Mouse (Mus musculus) forebrain, embryonic 11.5 days (tissue): ENCODE measurements around the gene Dyrk3. TPM values are rescaled to one million over a fixed set of nuclear protein-coding genes. Genes with fewer than 3 reads are reported as not detected.
A peak's percentile ranks its signal among the peaks of the same experiment; 100 is the strongest.

ENCODE experiments used
- ATAC-seq: fragments of 200-750 bp; cut with Nextera tagmentation; replicated peaks from 2 replicates; pipeline ENCODE4 v1.8.0; 2017; ENCODE audit warnings: moderate TSS enrichment; ENCODE audit not compliant: low FRiP score
- DNase-seq: peaks from one replicate; pipeline ENCODE4 v3.0.0-alpha.2; 2017; ENCODE audit warnings: low spot score
- H3K27ac ChIP-seq: fragments of 300-500 bp; sonication (generic); 2 replicates; pipeline ENCODE4 v1.5.1; 2014; ENCODE audit warnings: low read depth, low read length
- H3K27me3 ChIP-seq: fragments of 300-500 bp; sonication (generic); 2 replicates; pipeline ENCODE4 v1.6.1; 2014; ENCODE audit warnings: mild to moderate bottlenecking, low read length, mixed read lengths; ENCODE audit not compliant: control insufficient read depth, insufficient read depth
- H3K36me3 ChIP-seq: fragments of 300-500 bp; sonication (generic); 2 replicates; pipeline ENCODE4 v1.6.1; 2014; ENCODE audit warnings: mild to moderate bottlenecking, low read length, moderate library complexity, mixed read lengths; ENCODE audit not compliant: control insufficient read depth, insufficient read depth
- H3K4me1 ChIP-seq: fragments of 300-500 bp; sonication (generic); replicated peaks from 2 replicates; pipeline ENCODE4 v1.6.1; 2014; ENCODE audit warnings: low read length, mixed read lengths; ENCODE audit not compliant: control insufficient read depth, insufficient read depth
- H3K4me2 ChIP-seq: fragments of 300-500 bp; sonication (generic); 2 replicates; pipeline ENCODE4 v1.6.1; 2014; ENCODE audit warnings: low read depth, mild to moderate bottlenecking, low read length, moderate library complexity, mixed read lengths; ENCODE audit not compliant: severe bottlenecking
- H3K4me3 ChIP-seq: fragments of 300-500 bp; sonication (generic); 2 replicates; pipeline ENCODE4 v1.5.1; 2014; ENCODE audit warnings: low read depth, low read length
- H3K9ac ChIP-seq: fragments of 300-500 bp; sonication (generic); 2 replicates; pipeline ENCODE4 v1.6.1; 2014; ENCODE audit warnings: low read length
- H3K9me3 ChIP-seq: fragments of 300-500 bp; sonication (generic); 2 replicates; pipeline ENCODE4 v1.6.1; 2016; ENCODE audit warnings: low read length, mixed read lengths; ENCODE audit not compliant: control insufficient read depth
- WGBS: fragments of 180-500 bp; shearing (Covaris S2); extraction: QIAGEN DNeasy Blood & Tissue Kit; methylation state at CpG from one replicate; pipeline ENCODE4 v1.1.7; 2014; 5-methylcytosine and 5-hydroxymethylcytosine counted together
- polyA plus RNA-seq: library from polyadenylated mRNA; unstranded; fragments of >200 nt; fragmentation: Nextera tagmentation; extraction: Ambion mirVana; gene quantifications from 2 replicates; pipeline ENCODE4 v1.2.1, GENCODE M21; 2014

The Dyrk3 gene
- polyA plus RNA-seq, 1 experiment from 2014 or later, result 20.8 TPM

- Histone ChIP-seq H3K27ac (peak overlapping the region; percentile 55), H3K27me3 (no peaks in the 10 kb centered on the region), H3K36me3 (no peaks in the 10 kb centered on the region), H3K9ac (peak overlapping the region; percentile 90), H3K9me3 (no peaks in the 10 kb centered on the region), H3K4me1 (peaks cover 4% of the 10 kb centered on the region; the same call in 1 of the 2 replicates), H3K4me2 (peak overlapping the region; percentile 82), H3K4me3 (peak overlapping the region; percentile 91)
- DNase-seq (no peak), ATAC-seq (no peak)
- WGBS, result 37% methylated on average over 9 of the region's 9 CpGs
These were observed 41.9 kb downstream of the Dyrk3 start for GRCm38 (mm10) chr1:131096132-131096695.

DNA sequence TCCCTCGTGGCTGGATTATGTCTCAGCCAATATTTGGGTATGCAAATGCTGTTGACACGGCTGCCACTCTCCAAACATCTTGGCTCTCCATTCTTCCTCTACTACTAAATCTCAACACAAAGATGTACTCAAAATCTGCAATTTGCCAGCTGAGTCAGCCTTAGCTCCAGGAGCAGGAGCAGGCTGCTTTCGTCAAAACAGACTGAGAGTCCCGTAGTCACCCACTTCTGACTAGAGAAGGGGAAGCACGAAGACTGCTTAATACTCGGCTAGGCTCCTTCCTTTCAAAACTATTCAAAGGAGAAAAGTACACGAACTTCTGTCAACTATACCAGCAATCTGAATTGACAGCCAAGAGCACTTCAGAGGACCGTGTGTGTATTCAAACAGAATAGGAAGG lies 42.6 kb downstream of the Dyrk3 start:
- Histone ChIP-seq H3K9me3 (no peaks in the 10 kb centered on the region), H3K4me1 (peaks cover 5% of the 10 kb centered on the region; the same call in 1 of the 2 replicates), H3K4me2 (peak overlapping the region; percentile 82), H3K4me3 (peak overlapping the region; percentile 91), H3K27ac (no peak overlapping the region), H3K36me3 (no peaks in the 10 kb centered on the region), H3K27me3 (no peaks in the 10 kb centered on the region), H3K9ac (peak overlapping the region; percentile 10; the same call in 1 of the 2 replicates)
- 25% methylated on average over 8 of the region's 8 CpGs for WGBS
- ATAC-seq (no peak), DNase-seq (no peak)

- WGBS, result 91% methylated on average over 8 of the region's 8 CpGs
- H3K4me2 ChIP-seq, result no peak overlapping the region
These were observed 44.3 kb downstream of the Dyrk3 start for GRCm38 (mm10) chr1:131093889-131094288.

DNA sequence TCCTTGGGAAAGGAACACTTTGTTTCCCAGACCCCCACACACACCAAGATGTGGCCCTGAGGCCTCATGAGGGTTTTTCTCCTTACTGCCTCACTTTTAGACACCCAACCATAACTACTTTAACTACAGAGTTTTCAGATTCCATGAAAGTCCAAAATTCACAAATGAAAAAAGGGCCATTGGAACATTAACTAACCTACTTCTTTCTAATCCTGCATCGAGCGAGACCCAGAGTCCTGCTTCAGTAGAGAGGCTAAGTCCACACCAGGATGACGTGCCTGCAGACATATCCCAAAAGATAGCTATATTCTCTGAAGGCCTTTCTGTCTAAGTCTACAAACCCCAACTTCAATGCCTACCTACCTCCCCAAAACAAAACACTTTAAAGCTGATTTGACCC lies 45.3 kb downstream of the Dyrk3 start:
- DNase-seq (no peak), ATAC-seq (no peak)
- H3K27ac ChIP-seq, result no peak overlapping the region
- no peak overlapping the region for H3K4me2 ChIP-seq
- H3K27me3 ChIP-seq, result no peaks in the 10 kb centered on the region
- 91% methylated on average over 3 of the region's 3 CpGs for WGBS
- no peak overlapping the region for H3K4me3 ChIP-seq
- peaks cover 14% of the 10 kb centered on the region; the same call in 1 of the 2 replicates for H3K4me1 ChIP-seq
- H3K36me3 ChIP-seq, result no peaks in the 10 kb centered on the region
- H3K9me3 ChIP-seq, result no peaks in the 10 kb centered on the region
- H3K9ac ChIP-seq, result no peak overlapping the region

More at GRCm38 (mm10) chr1:131093889-131094288, 44.3 kb downstream of the Dyrk3 start:
- DNase-seq, result no peak
- Histone ChIP-seq H3K36me3 (no peaks in the 10 kb centered on the region), H3K9ac (no peak overlapping the region), H3K27ac (no peak overlapping the region), H3K4me1 (peaks cover 10% of the 10 kb centered on the region; the same call in 1 of the 2 replicates), H3K9me3 (no peaks in the 10 kb centered on the region), H3K4me3 (no peak overlapping the region), H3K27me3 (no peaks in the 10 kb centered on the region)
- ATAC-seq, result no peak

GRCm38 (mm10) chr1:131092173-131092572 lies 46.0 kb downstream of the Dyrk3 start:
- no peaks in the 10 kb centered on the region for H3K36me3 ChIP-seq
- H3K9ac ChIP-seq, result no peak overlapping the region
- no peak for ATAC-seq
- no peaks in the 10 kb centered on the region for H3K9me3 ChIP-seq
- peaks cover 15% of the 10 kb centered on the region; the same call in 1 of the 2 replicates for H3K4me1 ChIP-seq
- H3K27ac ChIP-seq, result no peak overlapping the region
- H3K27me3 ChIP-seq, result no peaks in the 10 kb centered on the region
- no peak overlapping the region for H3K4me2 ChIP-seq
- WGBS, result 94% methylated on average over 3 of the region's 3 CpGs
- no peak for DNase-seq
- no peak overlapping the region for H3K4me3 ChIP-seq

DNA sequence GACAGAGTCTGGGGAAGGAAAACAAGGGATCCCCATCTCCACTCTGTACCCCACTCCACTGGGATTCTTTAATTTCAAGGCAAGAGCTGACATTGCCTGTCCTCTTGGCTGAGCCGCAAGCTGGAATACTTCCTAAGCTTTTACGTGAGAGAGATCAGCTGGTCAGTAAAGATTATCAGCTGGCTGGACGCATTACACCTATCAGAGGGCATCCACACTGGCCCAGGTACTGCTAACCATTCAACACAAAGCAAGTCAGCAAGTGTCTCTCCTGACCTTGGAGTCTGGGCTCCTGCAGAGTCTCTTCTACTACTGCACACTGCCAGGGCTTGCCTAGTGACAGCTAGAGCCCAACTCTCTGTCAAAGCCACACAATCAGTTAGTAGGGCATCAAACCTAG lies 46.7 kb downstream of the Dyrk3 start:
- no peak overlapping the region for H3K4me2 ChIP-seq
- DNase-seq, result no peak
- no peaks in the 10 kb centered on the region for H3K9me3 ChIP-seq
- H3K36me3 ChIP-seq, result no peaks in the 10 kb centered on the region
- no peaks in the 10 kb centered on the region for H3K27me3 ChIP-seq
- no peak overlapping the region for H3K27ac ChIP-seq
- no peak overlapping the region for H3K9ac ChIP-seq
- no peak for ATAC-seq
- WGBS, result 88% methylated on average over 3 of the region's 3 CpGs
- H3K4me3 ChIP-seq, result no peak overlapping the region
- H3K4me1 ChIP-seq, result peaks cover 22% of the 10 kb centered on the region

DNA sequence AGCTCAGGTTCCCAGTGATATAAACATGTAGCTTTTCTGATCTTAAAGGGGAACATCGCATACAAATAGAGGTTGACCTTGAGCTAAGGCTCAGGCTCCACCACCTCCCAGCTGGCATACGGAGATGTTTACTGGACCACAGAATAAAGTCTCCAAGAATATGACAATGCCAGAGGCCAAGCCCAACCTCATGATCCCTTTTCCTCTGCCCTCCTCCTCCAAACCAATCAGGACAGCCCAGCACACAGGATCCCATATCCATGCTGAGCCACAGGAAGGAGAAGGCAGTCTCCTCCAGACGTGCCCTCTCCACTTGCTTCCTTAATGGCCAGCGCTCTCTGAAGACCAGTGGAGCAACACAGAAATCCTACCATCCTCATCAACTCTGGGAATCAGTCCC lies 47.3 kb downstream of the Dyrk3 start:
- Histone ChIP-seq H3K27me3 (no peaks in the 10 kb centered on the region), H3K27ac (no peak overlapping the region), H3K36me3 (no peaks in the 10 kb centered on the region), H3K4me1 (peaks cover 23% of the 10 kb centered on the region), H3K9me3 (no peaks in the 10 kb centered on the region), H3K4me2 (no peak overlapping the region), H3K9ac (no peak overlapping the region), H3K4me3 (no peak overlapping the region)
- 78% methylated on average over 4 of the region's 4 CpGs for WGBS
- DNase-seq (no peak), ATAC-seq (no peak)

DNA sequence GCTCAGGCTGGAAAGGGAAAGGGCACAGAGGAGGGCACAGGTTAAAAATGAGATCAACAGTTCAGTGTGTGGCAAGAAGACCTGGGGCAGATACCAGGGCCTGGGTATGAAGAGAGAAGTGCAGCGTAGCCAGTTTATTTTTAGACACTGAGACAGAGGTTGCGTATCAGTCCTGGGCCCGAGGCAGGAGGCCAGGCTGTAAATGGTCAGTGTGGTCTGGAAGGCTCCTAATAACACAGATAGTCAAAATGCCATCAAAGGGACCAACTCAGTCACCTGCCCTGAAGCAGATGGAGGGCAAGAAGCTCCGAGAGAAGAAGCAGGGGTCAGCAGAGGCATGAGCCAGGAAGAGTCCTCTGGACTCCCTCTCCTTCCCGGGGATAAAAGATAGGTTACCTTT lies 47.9 kb downstream of the Dyrk3 start:
- H3K4me3 ChIP-seq, result no peak overlapping the region
- no peaks in the 10 kb centered on the region for H3K36me3 ChIP-seq
- H3K27me3 ChIP-seq, result no peaks in the 10 kb centered on the region
- no peak overlapping the region for H3K27ac ChIP-seq
- WGBS, result 88% methylated on average over 5 of the region's 5 CpGs
- H3K4me2 ChIP-seq, result no peak overlapping the region
- DNase-seq (no peak), ATAC-seq (no peak)
- no peaks in the 10 kb centered on the region for H3K9me3 ChIP-seq
- peaks cover 21% of the 10 kb centered on the region for H3K4me1 ChIP-seq
- H3K9ac ChIP-seq, result no peak overlapping the region

DNA sequence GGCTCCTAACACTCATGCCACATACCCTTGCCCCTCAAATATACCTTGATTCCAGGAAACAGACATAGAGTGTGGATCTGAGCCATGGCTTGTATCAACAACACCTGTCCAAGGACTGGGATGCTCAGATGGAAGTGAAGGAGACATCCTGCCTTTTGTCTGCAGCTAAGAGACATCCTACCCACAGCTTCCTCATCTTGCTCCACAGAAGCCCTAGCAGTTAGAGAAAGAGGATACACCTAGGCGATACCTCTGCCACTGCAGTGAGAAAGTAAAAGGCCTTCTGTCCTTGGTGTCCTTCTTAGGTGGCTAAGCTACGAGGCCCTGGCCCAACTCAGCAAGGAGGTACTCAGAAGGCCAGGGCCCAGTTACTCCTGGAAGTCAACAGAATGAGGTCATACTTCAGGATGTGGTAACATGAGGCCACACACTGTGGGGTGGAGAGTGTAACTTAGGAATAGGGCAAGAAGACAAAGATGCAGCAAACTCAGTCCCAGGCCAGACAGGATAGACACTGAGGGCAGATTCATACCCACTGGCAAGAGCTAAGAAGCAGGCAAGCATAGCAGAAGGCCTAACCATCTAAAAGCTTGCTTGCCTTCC lies 48.5 kb downstream of the Dyrk3 start:
- Histone ChIP-seq H3K9me3 (no peaks in the 10 kb centered on the region), H3K4me2 (0 out of 2 replicates have a peak overlapping the region, but pooled peaks have one; percentile 11), H3K4me1 (peaks cover 21% of the 10 kb centered on the region), H3K27ac (no peak overlapping the region), H3K27me3 (no peaks in the 10 kb centered on the region), H3K36me3 (no peaks in the 10 kb centered on the region), H3K9ac (no peak overlapping the region), H3K4me3 (no peak overlapping the region)
- WGBS, result 82% methylated on average over 2 of the region's 2 CpGs
- no peak for DNase-seq
- ATAC-seq, result no peak
